Comparison of ENCODE assay signal across 8 mouse cellular contexts in genomic region chr5:23617104-23617415, GRCm38 (mm10).
A peak's percentile ranks its signal among the peaks of the same experiment; 100 is the strongest.
DNase-seq lines count a peak whose midpoint lies in the region; ATAC-seq and TF ChIP-seq lines count a peak whose summit lies in the region.

No protein-coding gene starts in this region.

- H3K4me2 ChIP-seq in forebrain, embryonic 15.5 days (replicated peaks): peak overlapping the region; percentile 63
- H3K4me2 ChIP-seq in limb, embryonic 12.5 days: peak overlapping the region; percentile 59
- H3K4me2 ChIP-seq in midbrain, postnatal 0 days (ENCODE audit: low read depth, low read length, poor library complexity, severe bottlenecking): peak overlapping the region; percentile 55

- H3K4me3 ChIP-seq in left cerebral cortex, adult 2 months: peak overlapping the region; percentile 59
- H3K4me3 ChIP-seq in cortical plate, adult 2 months (ENCODE audit: insufficient read depth, low read length): peak overlapping the region; percentile 100
- peak overlapping the region; percentile 54 for H3K4me3 ChIP-seq in forebrain, embryonic 15.5 days
- peak overlapping the region; percentile 41 for H3K4me3 ChIP-seq in limb, embryonic 12.5 days (replicated peaks)
- peak overlapping the region; percentile 49 for H3K4me3 ChIP-seq in midbrain, postnatal 0 days (ENCODE audit: low read depth, low read length)

- peak overlapping the region; percentile 55 for H3K9ac ChIP-seq in forebrain, embryonic 15.5 days (replicated peaks)
- peak overlapping the region; percentile 44 for H3K9ac ChIP-seq in limb, embryonic 12.5 days (replicated peaks)
- H3K9ac ChIP-seq in midbrain, postnatal 0 days (replicated peaks; ENCODE audit: low read length, poor library complexity, severe bottlenecking): peak overlapping the region; percentile 73

- 15% methylated on average over 5 of the region's 5 CpGs for WGBS in forebrain, embryonic 15.5 days
- WGBS in limb, embryonic 12.5 days: 44% methylated on average over 5 of the region's 5 CpGs
- 8% methylated on average over 5 of the region's 5 CpGs for WGBS in midbrain, postnatal 0 days

- H3K4me1 ChIP-seq in cortical plate, adult 2 months (ENCODE audit: control insufficient read depth, insufficient read depth, low read length): no peaks in the 10 kb centered on the region; the same call in 1 of the 2 replicates
- peaks cover 15% of the 10 kb centered on the region for H3K4me1 ChIP-seq in forebrain, embryonic 15.5 days
- H3K4me1 ChIP-seq in limb, embryonic 12.5 days (replicated peaks): peaks cover 9% of the 10 kb centered on the region
- H3K4me1 ChIP-seq in midbrain, postnatal 0 days (ENCODE audit: insufficient read depth, low read length): peaks cover 6% of the 10 kb centered on the region; the same call in 1 of the 2 replicates

- peak in 1 of 2 experiments; percentile 42 for DNase-seq in left cerebral cortex, adult 2 months (ENCODE audit: extremely low spot score in 1 of 2, low spot score in 2 of 2)
- DNase-seq in left cerebral cortex, postnatal 4 days: no peak
- no peak for DNase-seq in midbrain, postnatal 0 days (ENCODE audit: low spot score)
- no peak for DNase-seq in urinary bladder, postnatal 25 days (ENCODE audit: low spot score)
- DNase-seq in layer of hippocampus, postnatal 10 days (ENCODE audit: low spot score in 2 of 2): no peak

- H3K9me3 ChIP-seq in forebrain, embryonic 15.5 days: no peaks in the 10 kb centered on the region
- no peaks in the 10 kb centered on the region for H3K9me3 ChIP-seq in limb, embryonic 12.5 days
- no peaks in the 10 kb centered on the region for H3K9me3 ChIP-seq in midbrain, postnatal 0 days (ENCODE audit: low read length)

- peak; percentile 23; the same call in 1 of the 2 replicates for ATAC-seq in forebrain, embryonic 15.5 days (replicated peaks)
- ATAC-seq in limb, embryonic 12.5 days (ENCODE audit: insufficient number of reproducible peaks, insufficient read depth, low FRiP score, low TSS enrichment, low read depth): no peak
- no peak for ATAC-seq in midbrain, postnatal 0 days (ENCODE audit: low FRiP score)

- peak overlapping the region; percentile 96 for H3K27ac ChIP-seq in left cerebral cortex, adult 2 months
- peak overlapping the region; percentile 11 for H3K27ac ChIP-seq in cortical plate, adult 2 months (ENCODE audit: insufficient read depth, low read length)
- H3K27ac ChIP-seq in forebrain, embryonic 15.5 days (replicated peaks): peak overlapping the region; percentile 95
- H3K27ac ChIP-seq in limb, embryonic 12.5 days: peak overlapping the region; percentile 79; the same call in 1 of the 2 replicates
- H3K27ac ChIP-seq in midbrain, postnatal 0 days (ENCODE audit: low read depth, low read length): peak overlapping the region; percentile 76

- TF ChIP-seq CTCF in left cerebral cortex, adult 2 months (IDR thresholded peaks at IDR 0.05): no peak; the same call in 1 of the 2 replicates
- TF ChIP-seq CTCF in cortical plate, adult 2 months (IDR thresholded peaks at IDR 0.05; ENCODE audit: extremely low read depth, insufficient read depth, low read length): no peak
- no peak for TF ChIP-seq CTCF in midbrain, postnatal 0 days (IDR thresholded peaks at IDR 0.05)

- H3K27me3 ChIP-seq in forebrain, embryonic 15.5 days: no peaks in the 10 kb centered on the region
- no peaks in the 10 kb centered on the region for H3K27me3 ChIP-seq in limb, embryonic 12.5 days
- H3K27me3 ChIP-seq in midbrain, postnatal 0 days (ENCODE audit: insufficient read depth, low read length): no peaks in the 10 kb centered on the region

- intact Hi-C loops in left cerebral cortex, adult 2 months (cut with DNase I): loop anchor here (5.0 kb wide), 1 partner anchor 100 kb away; no protein-coding TSS in a partner anchor
- intact Hi-C loops in left cerebral cortex, postnatal 4 days (cut with DNase I): no loop called here

- no peaks in the 10 kb centered on the region for H3K36me3 ChIP-seq in forebrain, embryonic 15.5 days
- no peaks in the 10 kb centered on the region for H3K36me3 ChIP-seq in limb, embryonic 12.5 days
- no peaks in the 10 kb centered on the region for H3K36me3 ChIP-seq in midbrain, postnatal 0 days (ENCODE audit: insufficient read depth, low read length)

- TF ChIP-seq POLR2A in cortical plate, adult 2 months (IDR thresholded peaks at IDR 0.05; ENCODE audit: extremely low read depth, insufficient read depth, low read length): no peak

Comparison
In these comparisons a context has a peak if more than half of its experiments do, and no peak if none do; other contexts are left out.
1. H3K27ac ChIP-seq: peak in every context shown above with its lines; median percentile 96 in left cerebral cortex, adult 2 months; 95 in forebrain, embryonic 15.5 days; 79 in limb, embryonic 12.5 days; 76 in midbrain, postnatal 0 days; 11 in cortical plate, adult 2 months.
2. H3K4me3 ChIP-seq: peak in every context shown above with its lines; median percentile 100 in cortical plate, adult 2 months; 59 in left cerebral cortex, adult 2 months; 54 in forebrain, embryonic 15.5 days; 49 in midbrain, postnatal 0 days; 41 in limb, embryonic 12.5 days.